Mouse (Mus musculus): ENCODE data around the gene AU018091.
A peak's percentile ranks its signal among the peaks of the same experiment; 100 is the strongest.

DNA sequence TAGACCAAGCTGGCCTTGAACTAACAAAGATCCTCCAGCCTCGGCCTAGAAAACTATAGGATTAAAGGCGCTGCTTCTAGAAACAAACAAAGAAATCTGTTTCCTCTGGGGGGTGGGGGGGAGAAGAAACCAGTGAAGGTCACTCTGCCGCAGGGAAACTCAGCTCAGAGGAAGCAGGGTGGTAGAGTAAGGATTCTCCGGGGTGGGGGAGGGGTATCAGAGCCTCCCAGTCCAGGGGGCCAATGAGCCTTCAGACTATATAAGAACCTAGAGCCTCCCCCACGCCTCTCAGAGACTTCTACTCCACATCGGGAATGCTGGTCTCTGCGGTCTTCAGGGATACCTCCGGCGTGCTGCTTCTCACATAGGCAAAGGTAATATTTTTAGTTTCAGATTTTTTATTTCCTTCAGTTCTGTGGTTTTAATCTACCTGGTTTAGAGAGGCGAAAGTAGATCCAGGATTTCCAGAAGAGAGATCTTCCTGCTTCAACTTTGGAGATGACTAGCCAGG is 48.6 kb upstream of the AU018091 start:
- TF ChIP-seq CTCF (conservative IDR thresholded peaks at IDR 0.05; ENCODE audit: low read length) (no peak), NANOG (IDR thresholded peaks at IDR 0.05; ENCODE audit: borderline replicate concordance, low read length) (peak; percentile 49; the same call in 1 of the 2 replicates)
